Mouse (Mus musculus): ENCODE results near the gene Gm38394.

DNA sequence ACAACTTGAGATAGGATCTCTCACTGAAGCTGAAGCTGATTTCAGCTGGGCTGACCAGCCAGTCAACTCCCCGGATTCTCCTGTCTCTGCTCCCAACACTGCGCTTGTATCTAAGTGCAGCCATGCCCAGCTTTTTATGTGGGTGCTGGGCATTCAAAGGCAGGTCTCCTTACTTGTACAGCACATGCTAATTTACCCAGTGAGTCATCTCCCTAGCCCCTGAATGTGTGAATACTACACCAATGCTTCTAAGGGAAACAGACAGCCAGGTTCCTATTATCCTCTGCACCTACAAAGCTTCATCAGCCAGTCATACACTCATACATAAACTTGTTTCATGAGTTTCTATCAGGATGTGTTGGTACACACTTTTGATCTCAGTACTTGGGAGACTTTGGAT lies 20.0 kb downstream of the Gm38394 start:
- TF ChIP-seq CTCF (IDR thresholded peaks at IDR 0.05; ENCODE audit: control insufficient read depth, insufficient read depth, low read length) (no peak), POLR2A (IDR thresholded peaks at IDR 0.05; ENCODE audit: borderline replicate concordance, control insufficient read depth, low read depth, low read length) (no peak)

All from bone marrow, adult 2 months (tissue).